Mouse (Mus musculus): ENCODE measurements around the gene Tango6. TPM values are rescaled to one million over a fixed set of nuclear protein-coding genes. Genes with fewer than 3 reads are reported as not detected.
"Not testable (repeated sequence)": the region's sequence is repeated elsewhere in the genome, so short reads cannot be mapped to it uniquely, and the experiment has no call there.

The Tango6 gene
- polyA plus RNA-seq, 1 experiment from 2014 or later: 0.75 TPM

DNA sequence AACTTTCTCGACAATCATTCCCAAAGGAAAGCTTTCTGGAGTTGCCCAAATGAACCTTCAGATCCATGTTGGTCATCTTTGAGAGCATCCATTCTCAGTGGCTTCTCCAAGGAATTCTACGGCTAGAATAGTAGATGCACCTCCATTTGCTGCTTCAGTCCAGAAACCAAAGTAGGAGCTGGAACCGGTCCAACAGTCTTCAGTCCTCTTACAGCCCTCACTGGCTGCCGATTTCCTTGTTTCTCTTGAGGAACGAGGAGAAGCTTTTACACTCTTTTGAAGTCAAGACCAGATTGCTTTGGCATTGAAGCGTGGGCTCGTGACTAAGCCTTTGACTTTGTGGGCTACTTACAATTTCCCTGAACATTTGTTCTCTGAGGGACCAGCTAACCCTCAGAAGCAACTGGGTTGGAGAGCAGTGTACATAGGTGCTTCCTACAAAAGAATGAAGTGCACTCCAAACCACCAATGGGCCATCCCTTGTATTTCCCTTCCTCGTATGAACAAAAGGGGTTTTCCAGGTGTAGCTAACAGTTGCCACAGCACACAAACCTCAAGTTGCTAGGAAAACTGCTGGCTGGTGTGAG, 197.3 kb downstream of the Tango6 start:
- no peaks in the 10 kb centered on the region for H3K79me2 ChIP-seq (ENCODE audit: inconsistent target)
- no peak overlapping the region for H3K4me3 ChIP-seq (ENCODE audit: inconsistent target)
- WGBS (ENCODE audit: missing documents): 90% methylated on average over 8 of the region's 8 CpGs
- no peak overlapping the region for H3K27ac ChIP-seq
- peaks cover 24% of the 10 kb centered on the region for H3K36me3 ChIP-seq (ENCODE audit: inconsistent target)

DNA sequence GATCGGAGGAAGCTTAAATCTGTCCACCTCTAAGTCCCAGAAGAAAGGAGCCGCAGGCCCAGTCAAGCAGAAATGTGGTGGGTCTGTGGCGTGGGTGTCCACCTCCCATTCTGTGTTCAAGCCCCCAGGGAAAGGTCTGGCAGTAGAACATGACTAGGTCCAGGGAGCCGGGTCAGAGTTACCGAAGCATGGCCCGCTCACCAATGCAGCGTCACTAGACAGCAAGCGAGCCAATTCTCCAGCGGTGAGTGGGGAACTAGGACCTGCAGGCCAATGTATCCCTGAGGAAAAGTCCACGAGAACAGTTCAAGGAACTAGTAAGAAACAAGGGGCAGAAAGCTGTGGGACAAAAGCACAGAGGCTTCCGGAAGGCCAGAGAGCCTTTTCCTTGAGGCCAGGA, 201.2 kb downstream of the Tango6 start:
- not testable (repeated sequence) for H3K4me3 ChIP-seq (ENCODE audit: inconsistent target)
- H3K36me3 ChIP-seq (ENCODE audit: inconsistent target): peaks cover 42% of the 10 kb centered on the region
- WGBS (ENCODE audit: missing documents): 93% methylated on average over 11 of the region's 11 CpGs

DNA sequence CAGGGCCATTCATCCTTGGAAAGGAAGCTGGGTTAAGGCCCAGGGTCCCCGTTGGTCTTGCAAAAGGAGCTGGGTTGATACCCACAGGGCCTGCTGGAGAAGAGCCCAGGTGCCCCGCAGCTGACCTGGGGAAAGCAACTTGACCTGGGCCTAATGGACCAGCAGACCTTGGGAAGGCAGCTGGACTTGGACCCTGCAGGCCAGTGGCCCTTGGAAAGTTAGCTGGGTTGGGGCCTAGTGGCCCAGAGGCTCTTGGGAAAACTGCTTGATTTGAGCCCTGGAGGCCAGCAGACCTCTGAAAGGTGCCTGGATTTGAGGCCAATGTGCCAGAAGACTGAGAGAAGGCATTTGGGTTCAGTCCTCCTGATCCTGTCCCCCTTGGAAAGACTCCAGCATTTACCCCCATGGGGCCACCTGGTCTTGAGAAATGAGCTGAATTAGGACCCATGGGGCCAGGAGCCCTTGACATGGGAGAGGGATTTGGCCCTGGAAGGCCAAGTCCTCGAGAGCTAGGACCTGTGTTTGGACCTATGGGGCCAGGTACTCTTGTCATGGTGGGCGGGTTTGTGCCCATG, 202.0 kb downstream of the Tango6 start:
- 95% methylated on average over 4 of the region's 4 CpGs for whole genome bisulfite sequencing (ENCODE audit: missing documents)
- peaks cover 38% of the 10 kb centered on the region for H3K79me2 ChIP-seq (ENCODE audit: inconsistent target)
- not testable (repeated sequence) for H3K4me3 ChIP-seq (ENCODE audit: inconsistent target); H3K27ac ChIP-seq
- H3K36me3 ChIP-seq (ENCODE audit: inconsistent target): peaks cover 42% of the 10 kb centered on the region

More for the DNA sequence above, 201.2 kb downstream of the Tango6 start:
- H3K79me2 ChIP-seq (ENCODE audit: inconsistent target): peaks cover 29% of the 10 kb centered on the region
- H3K27ac ChIP-seq: not testable (repeated sequence)

DNA sequence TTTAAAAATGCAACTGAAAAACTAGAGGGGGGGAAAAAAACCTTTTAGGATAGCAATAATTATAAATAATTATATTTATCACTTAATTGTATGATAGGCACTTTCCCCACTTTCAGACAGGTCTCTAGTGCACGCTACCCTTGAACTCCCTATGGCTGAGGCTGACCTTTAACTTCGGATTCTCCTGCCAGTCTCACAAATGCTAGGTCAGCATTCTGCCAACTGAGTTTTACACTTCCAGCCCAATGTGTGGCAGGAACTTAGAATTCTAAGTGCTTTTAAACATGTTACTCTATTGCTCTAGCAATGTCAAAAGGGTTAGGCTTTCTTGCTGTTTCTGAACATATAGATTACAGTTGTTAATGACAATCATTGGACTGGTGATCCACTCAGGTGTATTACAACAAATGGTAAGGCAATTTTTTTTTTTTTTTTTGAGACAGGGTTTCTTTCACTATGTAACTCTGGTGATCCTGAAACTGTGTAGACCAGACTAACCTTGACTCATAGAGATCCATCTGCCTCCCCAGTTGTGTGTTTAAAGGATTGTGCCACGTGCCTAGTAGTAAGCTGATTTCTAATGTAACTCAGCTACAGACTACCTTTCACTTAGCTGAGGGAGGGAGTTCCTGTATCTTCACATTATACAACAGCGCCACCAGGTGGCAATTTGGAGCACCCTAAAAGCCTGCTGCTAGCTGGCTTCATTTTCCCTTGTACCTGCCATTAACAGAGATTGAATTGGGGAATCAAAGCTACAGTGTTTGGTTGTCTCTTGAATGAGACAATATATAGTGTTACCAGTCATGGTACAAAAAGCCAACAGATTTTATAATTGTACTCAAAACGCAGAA, 204.7 kb downstream of the Tango6 start:
- Histone ChIP-seq H3K36me3 (ENCODE audit: inconsistent target) (peaks cover 37% of the 10 kb centered on the region), H3K79me2 (ENCODE audit: inconsistent target) (peaks cover 64% of the 10 kb centered on the region), H3K27ac (no peak overlapping the region), H3K4me3 (ENCODE audit: inconsistent target) (no peak overlapping the region)
- 42% methylated on average over 5 of the region's 5 CpGs for WGBS (ENCODE audit: missing documents)

DNA sequence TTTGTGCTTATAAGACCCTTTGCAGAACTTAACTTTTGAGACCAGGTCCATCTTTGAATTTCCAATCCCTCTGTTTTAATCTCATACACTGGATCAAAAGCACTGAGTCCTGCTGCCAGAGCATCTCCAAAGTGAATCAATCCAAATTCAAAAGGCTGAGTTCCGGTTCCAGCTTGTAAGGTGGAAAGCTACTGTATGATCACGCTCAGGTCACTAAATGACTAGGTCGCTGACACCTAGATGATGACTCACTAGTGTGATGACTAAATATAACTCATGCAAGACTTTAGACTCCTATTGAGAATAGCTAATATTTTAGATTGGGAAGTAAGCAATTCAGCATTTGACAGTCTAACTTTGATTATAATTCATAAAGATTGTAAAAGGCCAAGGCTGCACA, 205.9 kb downstream of the Tango6 start:
- WGBS (ENCODE audit: missing documents): 84% methylated on average over 3 of the region's 3 CpGs
- Histone ChIP-seq H3K27ac (no peak overlapping the region), H3K36me3 (ENCODE audit: inconsistent target) (peaks cover 25% of the 10 kb centered on the region)

DNA sequence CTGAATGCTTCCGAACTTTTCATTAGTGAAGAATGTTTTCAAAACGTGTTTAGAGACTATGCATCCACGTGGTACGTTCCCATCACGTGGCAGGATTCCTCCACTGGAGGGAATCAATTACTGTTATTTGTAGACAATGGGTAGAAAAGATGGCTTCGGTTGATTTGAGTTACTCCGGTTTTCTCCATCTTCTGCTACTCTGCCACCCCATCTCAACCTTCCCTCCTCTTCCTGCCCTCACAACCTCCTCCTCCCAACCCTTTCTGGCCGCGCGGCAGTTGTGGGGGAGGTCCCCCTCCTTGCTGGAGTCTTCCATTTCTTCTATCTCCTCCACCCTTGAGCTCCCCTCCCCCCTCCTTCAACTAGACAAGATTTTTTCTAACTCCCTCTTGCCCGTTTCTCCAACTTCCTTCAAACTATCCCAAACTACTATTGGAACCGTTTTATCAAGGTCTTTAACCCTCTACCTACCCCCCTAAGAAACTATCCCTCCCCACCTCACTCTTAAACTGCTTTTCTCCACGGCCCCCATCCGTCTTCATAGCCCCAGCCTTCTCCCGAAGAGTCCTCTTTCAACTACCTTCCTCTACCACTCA, 209.4 kb downstream of the Tango6 start:
- H3K36me3 ChIP-seq (ENCODE audit: inconsistent target): no peaks in the 10 kb centered on the region
- peaks cover 65% of the 10 kb centered on the region for H3K79me2 ChIP-seq (ENCODE audit: inconsistent target)
- peak overlapping the region; percentile 61 for H3K27ac ChIP-seq
- H3K4me3 ChIP-seq (ENCODE audit: inconsistent target): peak overlapping the region; percentile 87
- under 1% methylated on average over 15 of the region's 15 CpGs for whole genome bisulfite sequencing (ENCODE audit: missing documents)

More for the DNA sequence above, 205.9 kb downstream of the Tango6 start:
- Histone ChIP-seq H3K79me2 (ENCODE audit: inconsistent target) (peaks cover 71% of the 10 kb centered on the region), H3K4me3 (ENCODE audit: inconsistent target) (no peak overlapping the region)

DNA sequence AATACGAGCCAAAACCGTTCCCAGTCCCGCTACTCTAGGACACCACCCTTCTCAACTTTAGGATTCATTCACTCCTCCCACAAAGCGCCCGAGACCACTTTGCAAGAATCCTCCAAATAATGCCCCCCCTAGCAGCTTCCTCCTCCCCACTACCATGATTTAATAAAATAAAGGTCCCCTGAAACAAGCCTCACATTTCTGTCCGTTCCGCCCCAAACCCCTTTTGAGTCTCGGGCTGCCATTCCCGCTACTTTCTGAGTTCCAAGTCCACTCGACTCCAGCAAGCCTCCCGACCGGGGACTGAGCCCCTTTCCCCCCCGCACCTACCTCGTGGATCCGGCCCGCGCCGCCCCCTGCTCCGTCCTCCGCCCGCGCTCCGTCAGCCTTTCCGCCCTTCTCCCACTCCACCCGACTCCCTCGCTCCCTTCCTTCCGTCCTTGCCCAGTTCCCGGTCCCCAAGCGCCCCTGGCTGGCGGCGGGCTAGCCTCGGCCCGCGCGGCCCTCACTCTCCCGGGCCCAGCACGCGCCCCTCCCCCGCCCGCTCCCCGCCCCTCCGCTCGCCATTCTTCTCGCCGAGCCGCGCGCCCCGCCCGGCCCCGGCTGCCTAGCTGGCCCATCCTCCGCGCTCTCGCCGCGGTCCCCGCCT, 210.1 kb downstream of the Tango6 start:
- H3K4me3 ChIP-seq (ENCODE audit: inconsistent target): peak overlapping the region; percentile 87
- H3K27ac ChIP-seq: peak overlapping the region; percentile 61
- peaks cover under 1% of the 10 kb centered on the region; the same call in 1 of the 2 replicates for H3K36me3 ChIP-seq (ENCODE audit: inconsistent target)
- H3K79me2 ChIP-seq (ENCODE audit: inconsistent target): peaks cover 59% of the 10 kb centered on the region
- WGBS (ENCODE audit: missing documents): under 1% methylated on average over 57 of the region's 57 CpGs

DNA sequence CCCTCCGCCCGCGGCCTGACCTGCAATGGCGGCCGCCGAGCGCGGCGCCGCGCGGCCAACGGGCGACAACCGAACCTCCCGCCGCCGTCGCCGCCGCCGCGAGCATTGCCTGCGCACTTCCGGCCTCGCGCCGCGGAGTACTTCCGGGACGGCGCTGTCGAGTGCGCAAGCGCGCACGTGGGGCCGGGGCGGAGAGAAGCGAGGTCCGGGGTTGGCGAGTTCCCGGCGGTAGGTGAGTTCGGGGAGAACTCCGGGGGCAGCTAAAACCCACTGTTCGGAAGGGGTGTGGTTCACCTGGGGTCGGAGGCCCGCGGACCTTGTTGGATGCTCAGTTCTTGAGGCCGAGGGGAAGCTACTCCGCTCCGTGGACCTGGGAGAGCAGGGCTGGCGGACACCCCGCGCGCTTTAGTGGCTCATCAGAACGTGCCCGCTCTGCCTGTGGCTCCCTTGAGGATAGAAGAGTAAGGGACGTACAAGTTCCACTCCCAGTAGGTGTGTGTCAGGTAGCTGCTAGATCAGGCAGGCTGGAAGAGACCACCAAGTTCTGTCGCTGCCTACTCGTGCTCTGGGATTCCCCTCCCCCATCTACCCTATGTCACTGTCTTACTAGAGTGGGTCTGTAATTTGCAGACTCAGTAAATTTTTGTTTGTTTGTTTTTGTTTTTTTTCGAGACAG, 210.8 kb downstream of the Tango6 start, which contains the start of gene Utp4:
Utp4 (plus strand) TSS at position 156 of the 676 bp plus-strand sequence.
- peaks cover 52% of the 10 kb centered on the region for H3K79me2 ChIP-seq (ENCODE audit: inconsistent target)

DNA sequence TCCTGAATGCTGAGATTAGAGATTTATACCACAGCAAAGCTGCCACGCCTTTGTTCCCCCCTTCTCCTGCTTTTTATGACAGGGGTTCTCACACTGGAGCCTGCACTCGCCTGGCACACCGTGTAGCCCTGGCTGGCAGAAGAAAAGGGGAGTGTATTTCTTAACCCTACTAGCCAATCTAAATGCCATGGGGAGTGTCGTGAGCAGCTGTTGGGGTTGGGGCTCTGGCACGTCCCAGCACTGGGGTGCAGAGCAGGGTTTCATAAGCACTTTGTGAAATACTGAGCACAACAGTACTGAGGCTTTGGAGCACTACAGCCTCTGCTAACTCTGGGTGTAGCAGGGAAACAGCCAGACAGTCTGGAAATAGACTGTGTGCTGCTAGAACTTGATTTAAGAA, 216.6 kb downstream of the Tango6 start:
- Histone ChIP-seq H3K36me3 (ENCODE audit: inconsistent target) (peaks cover 29% of the 10 kb centered on the region; the same call in 1 of the 2 replicates), H3K79me2 (ENCODE audit: inconsistent target) (no peaks in the 10 kb centered on the region), H3K27ac (no peak overlapping the region), H3K4me3 (ENCODE audit: inconsistent target) (no peak overlapping the region)
- 87% methylated on average over 5 of the region's 5 CpGs for WGBS (ENCODE audit: missing documents)

More for the DNA sequence above, 210.8 kb downstream of the Tango6 start, which contains the start of gene Utp4:
- Histone ChIP-seq H3K4me3 (ENCODE audit: inconsistent target) (peak within 1 kb of the TSS; percentile 95), H3K36me3 (ENCODE audit: inconsistent target) (peaks cover 7% of the 10 kb centered on the region; the same call in 1 of the 2 replicates), H3K27ac (peak within 1 kb of the TSS; percentile 61)
- whole genome bisulfite sequencing (ENCODE audit: missing documents): under 1% methylated on average over 51 of the region's 63 CpGs

Other genes starting within 250 kb of the Tango6 start
- gene 6030452D12Rik, start 182.5 kb upstream of the Tango6 start, polyA plus RNA-seq (2018): not detected in 3 replicates
- not detected in 3 replicates for gene Cdh3, start 172.2 kb upstream of the Tango6 start, polyA plus RNA-seq (2018)
- gene Gm10073, start 109.6 kb upstream of the Tango6 start, polyA plus RNA-seq (2018): 1.9 to 16.1 TPM (median 13.7 TPM) in 3 replicates
- 0.06 to 0.20 TPM (median 0.10 TPM) in 3 replicates for gene Cdh1, start 79.7 kb upstream of the Tango6 start, polyA plus RNA-seq (2018)
- 0.22 TPM in 1 of 3 replicates, not detected in the others for gene Has3, start 187.2 kb downstream of the Tango6 start, polyA plus RNA-seq (2018)
- 10.0 to 27.2 TPM (median 15.8 TPM) in 3 replicates for gene Utp4, start 210.6 kb downstream of the Tango6 start, polyA plus RNA-seq (2018)

Data from macrophage (primary cell).